Mouse (Mus musculus) adrenal gland, adult (tissue): ENCODE results near the gene Slc13a3.

Experiments
- DNase-seq, 2 experiments: peaks; one replicate each; pipeline ENCODE4 v3.0.0; 2022 to 2023; ENCODE audit warnings: low spot score in 1 of 2; ENCODE audit not compliant: inconsistent age in 2 of 2

Slc13a3 gene

DNA sequence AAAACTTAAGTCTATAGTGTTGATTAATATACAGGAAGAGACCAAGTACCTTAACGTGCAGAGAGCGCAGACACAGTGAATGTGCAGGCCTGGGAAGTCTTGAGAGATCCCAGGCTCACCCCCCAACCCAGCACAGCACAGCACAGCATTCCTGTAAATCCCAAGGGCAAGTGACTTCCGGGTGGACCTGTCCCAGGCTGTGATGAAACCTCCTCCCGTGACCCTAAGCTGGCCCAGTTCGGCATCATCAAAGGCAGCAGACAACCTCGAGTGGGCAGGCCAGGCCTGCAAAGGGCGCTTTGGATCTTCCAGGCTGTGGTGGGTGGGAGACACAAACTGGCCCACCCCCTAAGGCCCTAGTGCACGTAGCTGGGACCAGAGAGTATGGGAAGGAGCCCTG lies 9.0 kb upstream of the Slc13a3 start:
- DNase-seq = no peak

DNA sequence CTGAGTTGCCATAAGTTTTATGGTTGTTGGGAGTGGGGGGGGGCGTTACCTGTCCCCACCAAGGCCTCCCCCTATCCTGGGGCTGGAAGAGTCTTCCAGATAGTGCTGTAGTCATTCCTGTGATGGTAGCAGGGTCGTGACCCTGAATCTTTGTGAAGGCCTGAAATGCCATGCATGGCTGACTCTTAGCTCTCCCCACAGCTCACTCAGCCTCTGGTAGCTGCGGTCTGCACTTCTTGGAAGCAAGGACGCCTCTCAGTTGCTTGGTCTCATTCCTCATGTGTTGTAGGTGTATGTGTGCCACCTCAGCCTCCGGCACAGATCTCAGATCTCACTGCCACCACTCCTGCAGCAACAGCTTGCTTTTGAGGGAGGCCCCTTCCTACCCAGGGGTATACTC lies 2.8 kb upstream of the Slc13a3 start:
- no peak for DNase-seq

DNA sequence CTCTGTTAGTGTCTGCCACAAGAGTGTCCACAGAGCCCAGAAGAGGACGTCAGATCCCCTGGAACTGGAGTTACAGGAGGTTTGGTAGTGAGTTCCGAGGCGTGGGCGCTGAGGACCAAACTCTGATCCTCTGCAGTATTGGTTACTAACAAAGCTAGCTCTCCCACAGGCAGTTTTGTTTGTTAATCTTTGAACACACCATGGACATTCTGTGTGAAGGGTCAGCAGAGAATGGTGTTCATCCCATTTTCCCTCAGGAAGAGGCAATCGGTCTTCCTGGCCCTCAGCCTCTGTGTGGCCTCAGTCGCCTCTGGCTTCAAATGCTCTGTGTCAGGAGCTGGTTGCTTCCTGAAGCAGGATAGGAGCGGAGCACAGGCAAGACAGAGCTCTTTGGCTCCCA lies 2.4 kb upstream of the Slc13a3 start:
- DNase-seq = no peak

DNA sequence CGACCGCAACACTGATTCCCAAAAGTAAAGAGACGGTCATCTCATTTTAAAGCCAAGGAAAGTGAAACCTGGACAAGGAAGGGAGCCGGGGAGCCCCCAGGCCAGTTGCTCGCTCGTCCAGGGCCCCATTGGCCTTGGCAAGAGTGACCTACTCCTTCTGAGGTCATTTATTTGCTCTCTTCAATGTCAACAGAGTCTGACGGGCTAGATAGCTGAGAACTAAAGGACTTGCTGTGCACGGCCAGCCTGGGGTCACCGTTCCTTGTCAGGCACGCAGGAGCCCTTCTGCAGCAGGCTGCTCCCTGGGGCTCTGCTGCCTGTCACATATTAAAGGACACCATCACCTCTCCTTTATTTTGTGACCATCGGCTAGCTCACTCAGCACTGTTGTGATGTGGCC lies 1.1 kb downstream of the Slc13a3 start:
- DNase-seq = no peak

DNA sequence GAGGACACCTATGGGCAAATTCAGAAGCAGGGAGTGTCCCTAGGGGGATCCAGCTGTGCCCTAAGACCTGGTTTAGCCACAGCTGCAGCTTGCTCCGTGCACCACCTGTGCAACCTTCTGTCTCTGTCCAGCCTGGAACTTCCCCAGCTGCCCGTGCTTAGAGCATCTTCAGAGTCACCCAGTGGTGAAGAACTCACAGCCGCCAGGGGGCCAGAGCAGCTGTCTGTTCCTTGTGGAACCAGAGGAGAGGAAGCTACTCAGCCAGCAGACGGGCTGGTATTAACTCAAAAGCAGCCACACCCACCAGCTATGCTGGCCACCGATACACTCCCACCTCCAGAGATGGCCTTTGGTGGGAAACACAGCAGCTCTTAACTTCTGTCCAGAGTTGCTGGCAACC lies 2.9 kb downstream of the Slc13a3 start:
- DNase-seq = no peak

DNA sequence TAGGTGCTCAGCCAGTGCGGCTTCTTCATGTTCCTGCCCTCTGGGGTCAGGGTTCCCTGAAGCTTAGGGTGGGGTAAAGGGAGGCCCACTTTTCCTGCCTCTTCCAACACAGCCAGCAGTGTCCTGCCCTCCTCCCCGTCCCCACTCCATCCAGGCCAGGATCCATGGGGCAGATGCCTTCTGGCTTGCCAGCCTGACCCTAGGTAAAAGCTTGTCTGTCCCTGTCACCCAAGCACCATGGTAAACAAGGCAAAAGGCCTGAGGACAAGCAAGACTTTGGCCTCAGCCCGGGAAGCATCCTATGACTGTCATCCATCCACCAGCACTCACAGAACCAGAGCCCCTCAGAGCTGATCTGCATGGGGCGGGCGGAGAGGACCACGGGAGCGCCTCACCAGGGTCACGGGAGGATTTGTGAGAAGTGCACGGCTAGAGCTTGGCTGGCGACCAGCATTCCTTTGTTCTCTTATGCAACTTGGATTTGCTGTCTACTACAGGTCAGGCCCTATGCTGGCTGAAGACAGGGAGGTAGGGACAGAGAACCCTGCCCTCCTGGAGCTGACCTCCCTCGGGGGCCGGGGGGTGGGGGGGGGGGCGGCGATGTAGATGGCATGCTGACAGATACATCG lies 5.1 kb downstream of the Slc13a3 start:
- DNase-seq = peak in 1 of 2 experiments; percentile 35

DNA sequence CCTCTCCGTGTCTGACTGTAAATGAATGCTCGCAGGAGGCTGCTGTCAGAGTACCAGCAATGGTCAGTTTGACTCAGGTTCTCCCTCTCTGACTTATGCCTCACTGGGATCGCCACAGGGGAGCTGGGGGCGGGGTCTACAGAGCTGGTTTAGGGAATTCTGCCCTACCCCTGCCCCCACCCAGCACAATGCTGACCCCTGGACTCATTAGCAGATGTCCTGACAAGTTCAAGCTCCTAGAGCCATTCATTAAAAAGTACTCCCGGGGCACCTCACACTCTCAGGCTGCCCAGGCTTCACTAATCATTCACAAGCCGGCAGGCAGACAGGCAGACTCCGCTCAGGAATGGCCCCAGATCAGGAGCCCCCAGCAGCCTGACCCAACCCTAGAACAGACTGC lies 13.4 kb downstream of the Slc13a3 start:
- no peak for DNase-seq

DNA sequence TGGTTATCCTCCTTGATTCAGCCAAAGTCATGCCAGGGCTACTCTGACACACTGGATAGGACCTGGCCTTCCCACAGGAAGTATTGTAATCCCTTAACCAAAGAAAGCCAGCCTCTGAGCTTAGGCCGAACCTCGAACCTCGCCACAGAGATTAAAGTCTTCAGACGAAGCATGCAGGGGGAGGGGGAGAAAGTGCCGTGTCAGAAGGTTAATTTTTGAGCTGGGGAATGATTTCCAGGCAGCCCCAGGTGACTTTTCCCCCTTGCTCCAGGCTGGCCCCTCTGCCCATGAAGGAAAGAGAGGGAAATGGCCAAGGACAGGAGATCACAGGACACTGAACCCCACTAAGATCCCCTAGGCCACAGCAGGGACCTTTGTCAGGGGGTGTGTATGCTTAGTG lies 14.8 kb downstream of the Slc13a3 start:
- DNase-seq = no peak

DNA sequence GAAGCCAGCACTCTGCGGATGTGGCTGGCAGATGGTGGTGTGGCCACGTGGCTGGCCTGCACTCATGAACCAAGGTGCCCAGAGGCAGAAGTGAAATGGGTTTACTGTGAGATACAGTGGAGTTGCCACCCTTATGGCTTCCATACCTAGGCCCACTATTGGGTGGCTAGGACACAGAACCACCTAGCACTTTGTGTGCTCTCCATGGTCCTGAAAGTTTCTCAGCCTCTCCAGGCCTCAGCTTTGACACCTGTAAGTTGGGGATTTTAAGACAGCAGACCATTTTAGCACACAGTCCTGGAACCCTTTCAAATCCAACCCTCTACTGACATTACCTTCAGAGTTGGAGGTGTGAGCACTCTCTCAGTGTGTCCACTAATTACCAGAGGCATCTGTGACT lies 16.3 kb downstream of the Slc13a3 start:
- DNase-seq = peak in 1 of 2 experiments; percentile 43

DNA sequence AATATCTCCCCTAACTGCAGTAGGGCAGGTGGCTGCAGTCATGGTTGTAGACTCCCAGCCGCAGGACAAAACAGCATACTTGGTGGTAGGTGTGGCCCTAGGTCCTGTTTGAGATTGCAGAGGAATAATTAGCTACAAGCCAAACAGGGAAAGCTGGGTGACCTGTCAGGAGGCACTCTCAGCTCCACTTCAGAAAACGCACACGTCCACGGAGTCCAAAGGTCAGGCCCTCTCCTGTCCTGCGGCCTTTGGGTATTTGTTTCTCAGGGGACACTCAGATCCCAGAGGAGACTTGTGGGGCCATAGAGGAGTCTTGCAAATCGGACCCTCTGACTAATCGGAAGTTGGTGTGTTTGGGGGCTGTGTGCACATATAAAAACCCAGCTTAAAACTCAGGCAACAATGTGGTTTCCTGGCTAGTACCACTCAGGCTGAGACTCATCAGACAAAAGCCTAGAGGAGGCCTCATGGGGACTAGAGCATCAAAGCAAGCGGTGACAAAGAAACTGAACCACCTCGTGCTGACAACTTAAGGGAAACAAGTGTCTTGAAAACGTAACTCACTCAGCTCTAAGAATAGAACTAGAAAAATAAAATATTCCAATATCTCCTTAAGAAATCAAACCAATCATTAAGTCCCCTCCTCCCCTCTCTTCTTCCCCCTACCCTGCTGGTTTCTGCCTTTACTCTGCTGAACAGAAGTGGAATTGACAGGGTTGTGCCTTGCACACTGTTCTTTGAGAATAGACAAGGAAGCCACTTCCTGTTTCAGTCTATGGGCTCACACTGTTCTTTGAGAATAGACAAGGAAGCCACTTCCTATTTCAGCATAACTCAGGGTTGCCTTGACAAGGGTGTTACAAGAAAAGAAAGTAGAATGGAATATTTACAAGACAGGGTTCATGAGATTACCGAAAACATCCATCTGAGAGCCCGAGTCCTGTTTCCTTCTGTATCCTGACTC lies 20.0 kb downstream of the Slc13a3 start:
- DNase-seq = peak in 1 of 2 experiments; percentile 21

DNA sequence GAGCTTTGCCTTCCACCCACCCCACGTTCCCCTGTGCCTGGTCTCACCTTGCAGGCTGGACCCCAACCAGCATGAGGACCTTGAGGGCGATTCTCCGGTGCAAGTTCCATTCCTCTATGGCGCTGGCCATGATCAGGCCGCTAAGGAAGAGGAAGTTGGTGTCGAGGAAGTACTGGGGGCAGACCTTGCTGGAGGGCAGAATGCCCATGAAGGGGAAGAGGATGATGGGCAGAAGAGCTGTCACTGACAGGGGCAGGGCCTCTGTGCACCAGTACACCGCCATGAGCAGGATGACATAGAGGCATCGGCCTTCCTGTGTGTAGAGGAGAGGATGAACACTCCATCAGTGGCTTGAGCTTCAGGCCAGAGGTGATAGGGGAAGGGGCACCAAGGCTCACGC lies 24.6 kb downstream of the Slc13a3 start:
- DNase-seq = peak in 1 of 2 experiments; percentile 27

DNA sequence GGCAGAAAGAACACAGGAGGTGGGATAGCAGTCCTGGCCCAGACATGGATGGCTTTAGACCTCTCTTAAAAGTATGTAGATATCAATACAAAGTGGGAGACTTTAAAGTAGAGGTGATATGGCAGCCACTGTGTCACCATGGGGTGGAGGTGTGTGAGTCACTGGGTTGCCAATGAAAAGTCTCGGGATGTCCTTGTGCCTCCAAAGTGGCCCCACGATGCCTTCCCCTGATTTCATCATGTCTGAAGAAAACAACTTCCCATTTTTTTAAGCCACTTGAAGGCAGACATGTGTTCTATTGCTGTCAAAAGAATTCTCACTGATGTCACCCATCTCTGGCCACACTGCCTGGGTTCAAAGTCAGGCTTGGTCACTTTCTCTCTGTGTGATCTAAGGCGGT lies 28.2 kb downstream of the Slc13a3 start:
- no peak for DNase-seq

DNA sequence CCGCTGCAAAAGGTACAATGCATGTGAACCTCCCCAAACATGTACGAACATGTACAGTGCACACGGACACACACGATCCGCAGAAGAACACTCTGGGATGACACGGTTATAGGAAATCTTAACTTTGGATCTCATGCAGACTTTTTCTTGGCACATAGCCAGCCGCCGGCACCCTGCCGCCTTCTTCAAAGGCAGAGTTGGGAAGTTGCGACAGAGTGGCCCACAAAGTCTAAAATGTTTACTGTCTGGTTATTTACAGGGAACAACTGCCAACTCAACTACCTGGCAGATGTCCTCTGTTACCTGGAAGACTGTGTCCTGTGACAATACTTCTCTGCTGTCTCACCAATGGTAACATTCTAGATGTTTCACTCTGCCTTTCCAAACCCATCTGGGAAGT lies 30.0 kb downstream of the Slc13a3 start:
- peak; percentile 12 to 69 for DNase-seq

DNA sequence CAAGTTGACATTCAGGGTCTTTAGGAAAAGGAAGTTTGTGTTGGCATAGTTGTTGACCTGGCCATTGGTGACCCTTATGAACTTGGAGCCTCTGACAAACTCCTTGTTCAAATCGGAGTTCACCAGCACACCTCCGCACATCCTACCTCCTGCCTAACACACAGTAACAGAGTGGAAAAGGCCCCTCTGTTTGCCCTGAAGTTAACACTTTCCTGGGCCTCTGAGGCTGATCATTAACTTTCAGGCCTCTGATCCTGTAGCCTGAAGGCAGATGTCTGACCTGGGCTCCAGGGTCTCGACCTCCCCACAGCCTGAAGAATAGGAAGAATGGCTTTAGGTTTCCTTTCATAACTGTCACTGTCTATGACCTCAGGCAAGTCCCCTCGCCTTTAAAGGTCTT lies 31.4 kb downstream of the Slc13a3 start:
- no peak for DNase-seq

DNA sequence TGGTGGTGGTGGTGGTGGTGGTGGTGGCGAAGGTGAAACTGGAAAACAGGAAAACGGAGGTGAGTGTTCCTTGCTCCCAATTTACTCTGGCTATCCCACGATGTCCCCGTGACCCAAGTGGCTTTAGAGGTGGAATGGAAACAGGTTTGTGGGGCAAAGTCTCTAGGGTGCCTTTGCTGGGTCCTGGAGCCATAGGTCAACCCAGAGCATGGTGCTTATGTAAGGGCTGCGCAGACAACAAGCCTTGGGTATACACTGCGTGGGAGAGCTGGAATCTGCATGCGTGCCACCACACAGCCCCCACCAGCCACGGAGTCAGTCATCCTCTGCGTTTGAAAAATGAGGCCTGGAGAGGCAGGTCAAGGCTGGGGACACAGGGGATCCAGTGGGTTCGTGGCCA lies 33.4 kb downstream of the Slc13a3 start:
- DNase-seq = no peak

DNA sequence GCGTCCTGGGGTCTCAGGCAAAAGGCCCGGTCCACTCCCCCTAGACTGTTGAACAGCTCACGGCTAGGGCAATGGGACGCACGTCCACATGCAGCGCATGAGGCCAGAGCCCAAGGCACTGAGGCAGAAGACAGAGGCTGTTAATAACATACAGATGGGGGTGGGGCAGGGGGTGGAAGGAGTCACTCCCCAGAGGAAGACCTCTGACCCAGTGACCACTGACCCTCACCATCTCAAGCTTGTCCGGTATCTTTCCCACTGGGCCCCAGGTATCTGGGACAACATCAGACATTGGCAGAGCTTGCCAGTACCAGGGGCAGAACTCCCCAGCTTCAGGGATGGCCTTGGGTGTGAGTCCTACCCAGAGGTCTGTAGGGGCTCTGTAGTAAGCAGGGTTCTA lies 34.1 kb downstream of the Slc13a3 start:
- DNase-seq = no peak

DNA sequence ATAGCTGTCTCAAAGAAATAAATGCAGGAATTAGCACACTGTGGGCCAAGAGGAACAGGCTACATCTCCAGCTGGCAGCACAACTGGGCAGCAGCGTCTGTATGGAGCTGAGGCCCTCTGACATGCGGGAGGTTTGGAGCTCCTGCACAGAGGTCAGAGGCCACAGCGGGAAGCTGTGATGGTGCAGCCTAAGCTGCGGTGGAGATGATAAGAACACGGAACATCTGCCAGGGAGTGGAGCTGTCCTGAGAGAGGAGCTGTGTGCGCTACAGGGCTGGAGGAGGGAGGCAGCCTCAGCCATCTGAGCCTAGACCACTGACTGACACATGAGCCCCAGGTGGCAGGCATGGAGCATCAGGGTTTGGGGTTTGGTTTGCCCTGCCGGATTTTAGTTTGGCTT lies 44.3 kb downstream of the Slc13a3 start:
- no peak for DNase-seq

DNA sequence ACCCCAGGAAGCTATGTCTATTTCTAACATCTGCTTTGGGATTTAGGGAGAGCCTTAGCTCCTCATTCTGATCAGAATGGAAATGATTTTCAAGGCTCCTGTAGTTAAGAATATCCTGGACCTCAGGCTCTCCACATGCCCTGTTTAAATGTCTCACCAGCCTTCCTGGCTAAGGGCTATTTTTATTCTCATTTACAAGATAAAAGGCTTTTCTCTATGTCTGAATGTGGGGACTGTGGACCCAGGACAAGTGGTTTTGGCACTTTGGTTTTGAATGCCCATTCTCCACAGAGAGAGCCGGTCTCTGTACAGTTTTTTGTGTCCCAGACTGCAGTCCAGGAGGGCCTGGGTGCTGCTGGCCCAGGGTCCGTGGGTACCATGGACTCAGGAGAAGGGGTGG lies 52.8 kb downstream of the Slc13a3 start:
- no peak for DNase-seq

DNA sequence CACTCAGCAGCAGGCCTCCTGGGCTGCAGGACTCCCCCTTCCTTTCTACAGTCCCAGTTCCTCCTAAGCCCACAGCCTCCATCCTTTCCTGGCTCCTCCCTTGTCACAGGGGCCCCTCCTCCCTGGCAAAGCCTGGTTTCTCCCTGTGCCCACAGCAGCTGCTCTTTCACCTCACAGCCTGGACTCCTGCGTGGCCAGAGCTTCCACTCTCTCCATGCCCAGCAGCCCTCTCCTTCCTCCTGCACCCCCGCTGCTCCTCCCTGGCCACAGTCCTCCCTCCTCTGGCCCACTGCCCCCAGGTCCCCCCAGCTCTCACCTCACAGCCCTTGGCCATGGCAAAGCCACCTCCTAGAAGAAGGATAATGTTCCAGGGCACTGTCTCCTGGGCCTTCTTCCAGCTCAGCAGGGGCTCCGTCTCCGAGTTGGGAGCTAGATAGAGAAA lies 53.3 kb downstream of the Slc13a3 start:
- no peak for DNase-seq

DNA sequence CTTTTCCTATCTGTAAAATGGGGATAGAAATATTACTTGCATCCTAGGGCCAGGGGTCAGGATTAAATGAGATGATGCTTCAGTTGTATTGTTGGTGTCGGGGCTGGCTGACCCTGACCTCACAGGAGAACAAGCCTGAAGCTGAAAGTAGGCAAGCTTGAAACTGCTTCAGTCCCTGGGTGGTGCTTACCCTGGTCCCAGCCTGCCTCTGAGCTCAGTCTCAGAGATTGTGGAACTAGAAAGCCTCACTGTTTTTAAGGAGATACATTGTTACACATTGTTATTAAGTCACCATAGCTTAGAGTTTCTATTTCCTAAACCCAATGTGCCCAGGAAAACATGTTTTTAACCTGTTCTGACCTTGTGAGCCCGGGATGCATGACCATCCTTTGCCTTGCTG lies 54.5 kb downstream of the Slc13a3 start:
- no peak for DNase-seq

DNA sequence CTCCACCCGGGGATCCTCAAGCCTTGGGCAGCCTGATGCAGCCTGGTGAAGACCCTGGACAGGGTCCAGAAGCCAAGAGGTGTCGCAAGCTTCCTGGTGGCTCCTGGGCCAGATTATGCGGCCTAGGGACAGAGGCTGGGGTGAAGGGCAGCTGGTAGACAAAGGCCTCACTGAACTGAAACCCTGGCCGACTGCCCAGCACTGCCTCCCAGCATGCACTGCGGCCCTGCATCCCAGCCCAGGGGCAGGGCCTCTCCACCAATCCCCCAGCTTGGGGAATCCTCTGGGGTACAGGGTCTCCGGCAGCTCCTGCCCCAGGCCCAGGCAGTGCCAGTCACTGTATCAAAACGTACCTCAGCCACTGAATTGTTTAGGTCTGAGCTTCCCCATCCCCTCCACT lies 55.7 kb downstream of the Slc13a3 start:
- peak in 1 of 2 experiments; percentile 66 for DNase-seq

DNA sequence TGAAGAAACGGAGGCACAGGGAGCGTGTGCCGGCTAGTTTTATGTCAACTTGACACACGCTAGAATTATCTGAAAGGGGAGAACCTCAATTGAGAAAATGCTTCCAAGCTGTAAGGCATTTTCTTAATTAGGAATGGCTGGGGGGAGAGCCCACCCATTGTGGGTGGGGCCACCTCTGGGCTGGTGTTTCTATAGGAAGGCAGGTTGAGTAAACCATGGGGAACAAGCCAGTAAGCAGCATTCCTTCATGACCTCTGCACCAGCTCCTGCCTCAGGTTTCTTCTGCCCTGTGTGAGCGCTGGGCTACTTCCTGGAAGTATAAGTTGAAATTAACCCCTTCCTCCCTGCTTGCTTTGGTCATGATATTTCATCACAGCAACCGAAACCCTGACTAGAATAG lies 57.2 kb downstream of the Slc13a3 start:
- DNase-seq = no peak
